Mouse (Mus musculus) kidney, postnatal 0 days (tissue): ENCODE measurements around the gene Szt2. TPM values are rescaled to one million over a fixed set of nuclear protein-coding genes. Genes with fewer than 3 reads are reported as not detected.

ENCODE experiments used
- ATAC-seq: fragments of 200-750 bp; cut with Nextera tagmentation; replicated peaks from 2 replicates; pipeline ENCODE4 v1.8.0; 2017; ENCODE audit warnings: low read depth, moderate number of reproducible peaks, moderate TSS enrichment, moderate library complexity; ENCODE audit not compliant: low FRiP score
- DNase-seq: peaks from one replicate; pipeline ENCODE4 v3.0.0-alpha.2; 2016; ENCODE audit warnings: low spot score
- H3K27ac ChIP-seq: fragments of 300-500 bp; sonication (generic); 2 replicates; pipeline ENCODE4 v1.5.1; 2014; ENCODE audit warnings: mild to moderate bottlenecking
- H3K27me3 ChIP-seq: fragments of 300-500 bp; sonication (generic); 2 replicates; pipeline ENCODE4 v1.6.1; 2014; ENCODE audit warnings: low read length, mixed read lengths; ENCODE audit not compliant: insufficient read depth
- H3K36me3 ChIP-seq: fragments of 300-500 bp; sonication (generic); 2 replicates; pipeline ENCODE4 v1.6.1; 2014; ENCODE audit warnings: low read length, mixed read lengths; ENCODE audit not compliant: insufficient read depth
- H3K4me1 ChIP-seq: fragments of 300-500 bp; sonication (generic); replicated peaks from 2 replicates; pipeline ENCODE4 v1.6.1; 2014; ENCODE audit warnings: antibody characterized with exemption, low read length, mixed read lengths; ENCODE audit not compliant: insufficient read depth
- H3K4me2 ChIP-seq: fragments of 300-500 bp; sonication (generic); 2 replicates; pipeline ENCODE4 v1.6.1; 2014; ENCODE audit warnings: mild to moderate bottlenecking, low read length, moderate library complexity, mixed read lengths
- H3K4me3 ChIP-seq: fragments of 300-500 bp; sonication (generic); replicated peaks from 2 replicates; pipeline ENCODE4 v1.5.1; 2014; ENCODE audit warnings: low read depth, low read length
- H3K9ac ChIP-seq: fragments of 300-500 bp; sonication (generic); 2 replicates; pipeline ENCODE4 v1.6.1; 2014; ENCODE audit warnings: low read depth, low read length
- H3K9me3 ChIP-seq: fragments of 300-500 bp; sonication (generic); replicated peaks from 2 replicates; pipeline ENCODE4 v1.6.1; 2016; ENCODE audit warnings: low read length, inconsistent platforms, mixed read lengths
- CTCF ChIP-seq: IDR thresholded peaks from 2 replicates; pipeline ENCODE4 v1.5.1; 2016; ENCODE audit warnings: antibody characterized with exemption, low read depth, mild to moderate bottlenecking, moderate library complexity
- WGBS: fragments of 180-500 bp; shearing (Covaris S2); extraction: QIAGEN DNeasy Blood & Tissue Kit; methylation state at CpG from one replicate; pipeline ENCODE4 v1.1.7; 2014; 5-methylcytosine and 5-hydroxymethylcytosine counted together
- polyA plus RNA-seq: library from polyadenylated mRNA; unstranded; fragments of >200 nt; fragmentation: Nextera tagmentation; extraction: Ambion mirVana; gene quantifications from 2 replicates; pipeline ENCODE4 v1.2.1, GENCODE M21; 2015

Gene Szt2
- polyA plus RNA-seq, 1 experiment from 2014 or later, result 3.3 TPM

DNA sequence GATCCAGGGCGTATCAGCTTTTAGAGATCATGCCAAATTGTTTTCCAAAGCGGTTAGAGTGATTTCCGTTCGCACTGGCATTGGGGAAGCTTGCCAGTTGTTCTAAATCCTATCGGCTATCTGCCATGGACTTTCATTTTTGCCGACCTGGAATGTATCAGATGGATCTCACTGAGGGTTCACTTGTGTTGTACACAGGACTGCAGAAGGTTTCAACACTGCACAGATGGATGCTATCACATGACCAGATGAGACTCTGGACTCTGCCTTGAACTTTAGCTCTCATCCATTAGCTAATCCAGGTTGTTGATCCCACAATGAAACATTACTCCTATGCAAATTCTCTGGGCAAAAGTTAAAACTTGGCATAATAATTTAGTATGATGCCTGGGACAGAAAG lies 52.3 kb downstream of the Szt2 start:
- WGBS, result 77% methylated on average over 6 of the region's 6 CpGs
- Histone ChIP-seq H3K36me3 (no peaks in the 10 kb centered on the region), H3K9ac (no peak overlapping the region), H3K4me1 (peaks cover 10% of the 10 kb centered on the region; the same call in 1 of the 2 replicates), H3K27ac (no peak overlapping the region), H3K4me2 (no peak overlapping the region), H3K27me3 (no peaks in the 10 kb centered on the region), H3K9me3 (no peaks in the 10 kb centered on the region), H3K4me3 (no peak overlapping the region)
- DNase-seq (no peak), ATAC-seq (peak; percentile 75)
- TF ChIP-seq CTCF, result no peak

DNA sequence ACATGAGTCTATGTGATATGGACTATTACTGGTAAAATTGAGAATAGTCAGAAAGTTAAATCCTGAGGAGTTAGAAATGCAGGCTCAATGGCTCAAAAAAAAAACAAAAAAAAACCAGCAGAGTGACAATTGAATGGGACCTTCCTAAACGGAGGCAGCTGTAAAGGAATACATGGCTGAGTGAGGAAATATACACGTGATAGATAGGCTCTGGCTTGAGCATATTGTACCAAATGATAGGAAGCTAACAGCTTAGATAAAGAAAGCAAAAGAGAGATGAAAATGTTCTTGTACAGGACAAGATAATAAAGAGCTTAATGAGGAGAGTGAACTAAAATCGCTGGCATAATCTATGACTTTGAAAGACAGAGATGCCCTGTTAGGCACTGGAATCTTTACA lies 54.8 kb downstream of the Szt2 start:
- 67% methylated on average over 3 of the region's 3 CpGs for WGBS
- H3K4me2 ChIP-seq, result no peak overlapping the region
- H3K36me3 ChIP-seq, result no peaks in the 10 kb centered on the region
- no peaks in the 10 kb centered on the region for H3K27me3 ChIP-seq
- DNase-seq (no peak), ATAC-seq (no peak)
- no peaks in the 10 kb centered on the region for H3K9me3 ChIP-seq
- no peak for TF ChIP-seq CTCF
- no peak overlapping the region for H3K9ac ChIP-seq
- no peak overlapping the region for H3K4me3 ChIP-seq
- no peak overlapping the region for H3K27ac ChIP-seq
- H3K4me1 ChIP-seq, result no peaks in the 10 kb centered on the region; the same call in 1 of the 2 replicates

DNA sequence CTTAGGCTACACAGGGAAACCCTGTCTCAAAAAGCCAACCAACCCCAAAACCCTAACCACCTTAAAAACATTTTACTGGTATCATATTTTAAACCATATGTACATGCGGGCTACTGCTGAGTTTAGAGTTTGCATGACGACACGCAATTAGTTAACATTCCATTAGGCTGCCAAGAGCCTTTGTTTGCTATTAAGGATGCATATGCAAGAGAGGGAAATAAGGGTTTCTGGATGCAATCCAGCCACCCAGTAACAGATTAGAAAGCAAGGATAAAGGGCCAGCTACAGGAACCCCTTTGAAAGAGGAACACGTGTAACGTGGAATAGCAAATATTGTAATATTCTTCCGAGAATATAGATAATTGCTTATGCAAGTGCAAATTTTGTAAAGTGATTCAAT lies 55.4 kb downstream of the Szt2 start:
- no peaks in the 10 kb centered on the region for H3K9me3 ChIP-seq
- ATAC-seq (no peak), DNase-seq (no peak)
- no peak overlapping the region for H3K27ac ChIP-seq
- H3K36me3 ChIP-seq, result no peaks in the 10 kb centered on the region
- no peaks in the 10 kb centered on the region for H3K4me1 ChIP-seq
- H3K4me3 ChIP-seq, result no peak overlapping the region
- TF ChIP-seq CTCF, result no peak
- H3K4me2 ChIP-seq, result no peak overlapping the region
- WGBS, result 86% methylated on average over 6 of the region's 6 CpGs
- no peaks in the 10 kb centered on the region for H3K27me3 ChIP-seq
- no peak overlapping the region for H3K9ac ChIP-seq

DNA sequence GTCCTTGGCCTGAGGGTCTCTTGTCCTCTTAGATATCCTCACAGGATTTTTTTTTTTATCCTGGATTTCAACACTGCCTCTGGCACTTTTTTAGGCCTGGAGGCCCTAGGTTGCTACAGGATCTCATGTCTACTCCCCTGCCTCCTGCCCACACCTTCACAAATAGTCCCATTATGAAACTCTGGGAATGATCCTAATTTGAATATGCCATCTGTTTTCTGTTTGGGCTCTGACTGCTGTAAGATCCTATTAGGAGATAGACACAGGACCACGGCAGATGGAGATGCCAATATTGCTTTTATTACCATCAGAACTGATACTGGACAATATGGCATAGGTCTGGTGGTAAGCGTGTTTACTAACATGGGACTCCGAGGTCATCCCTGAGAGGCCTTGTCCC lies 57.2 kb downstream of the Szt2 start:
- no peak overlapping the region for H3K4me2 ChIP-seq
- no peak for TF ChIP-seq CTCF
- DNase-seq (no peak), ATAC-seq (no peak)
- no peaks in the 10 kb centered on the region for H3K36me3 ChIP-seq
- no peaks in the 10 kb centered on the region for H3K27me3 ChIP-seq
- no peak overlapping the region for H3K9ac ChIP-seq
- H3K27ac ChIP-seq, result no peak overlapping the region
- WGBS, result 87% methylated on average over 3 of the region's 3 CpGs
- H3K9me3 ChIP-seq, result no peaks in the 10 kb centered on the region
- no peaks in the 10 kb centered on the region for H3K4me1 ChIP-seq
- no peak overlapping the region for H3K4me3 ChIP-seq

DNA sequence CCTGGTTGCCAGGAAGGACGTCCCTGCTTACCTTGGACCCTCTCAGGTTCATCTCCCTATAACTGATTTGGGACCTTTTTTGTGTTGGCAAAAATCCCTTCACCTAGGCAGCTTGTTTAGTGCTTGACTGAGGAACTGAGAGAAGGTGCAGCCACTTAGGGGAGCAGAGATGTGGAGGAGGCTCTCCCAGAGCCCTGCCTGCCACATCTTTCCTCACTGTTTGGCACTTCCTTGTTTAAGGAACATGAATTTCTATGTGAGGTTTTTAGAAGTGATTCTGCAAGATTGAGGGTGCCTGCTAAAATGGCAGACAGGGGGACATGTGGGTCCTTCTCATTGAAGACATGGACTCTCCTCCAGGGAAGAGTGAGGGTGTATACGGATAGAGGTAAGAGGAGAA lies 58.2 kb downstream of the Szt2 start:
- Histone ChIP-seq H3K9me3 (no peaks in the 10 kb centered on the region), H3K9ac (no peak overlapping the region), H3K4me1 (no peaks in the 10 kb centered on the region), H3K4me3 (no peak overlapping the region), H3K4me2 (no peak overlapping the region), H3K27me3 (no peaks in the 10 kb centered on the region), H3K27ac (no peak overlapping the region), H3K36me3 (no peaks in the 10 kb centered on the region)
- DNase-seq (no peak), ATAC-seq (no peak)
- no peak for TF ChIP-seq CTCF
- WGBS, result 76% methylated on average over 2 of the region's 2 CpGs

DNA sequence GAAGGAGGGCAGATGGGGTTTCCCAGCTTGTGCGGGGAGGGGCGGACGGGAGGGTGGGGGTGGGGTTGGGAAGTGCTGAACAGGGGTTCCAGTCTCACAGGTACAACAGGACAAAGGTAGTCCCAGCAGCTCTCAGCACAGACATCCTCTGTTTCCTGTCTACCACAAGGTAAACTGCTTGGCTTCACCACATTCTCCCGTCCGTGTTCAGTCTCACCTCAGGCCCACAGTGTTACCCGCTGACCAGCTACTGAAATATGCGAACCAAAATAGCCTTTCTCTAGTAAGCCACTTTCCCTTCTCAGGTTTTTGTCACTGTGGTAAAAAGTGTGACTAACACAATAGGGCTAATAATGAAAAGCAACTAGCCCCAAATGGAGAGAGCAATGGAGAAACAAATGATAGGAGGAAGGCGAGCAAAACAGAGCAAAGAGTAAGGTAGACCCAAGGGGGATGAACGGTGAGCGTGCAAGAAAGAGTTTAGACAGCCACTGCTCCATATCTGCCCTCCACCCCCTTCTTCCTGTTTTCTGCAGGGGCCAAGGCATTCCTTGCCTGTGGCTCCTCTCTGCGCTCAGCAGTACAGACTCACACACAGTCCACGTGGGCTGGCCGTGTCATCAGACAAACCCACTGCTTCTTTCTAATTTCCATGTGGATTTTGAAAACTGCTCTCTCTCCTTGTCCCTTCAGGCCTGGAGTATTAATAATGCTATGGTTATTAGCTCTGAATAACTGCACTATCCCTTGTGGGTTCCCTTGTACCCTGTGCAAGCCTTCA lies 61.4 kb downstream of the Szt2 start:
- no peak overlapping the region for H3K9ac ChIP-seq
- WGBS, result 54% methylated on average over 13 of the region's 13 CpGs
- no peak for ATAC-seq

DNA sequence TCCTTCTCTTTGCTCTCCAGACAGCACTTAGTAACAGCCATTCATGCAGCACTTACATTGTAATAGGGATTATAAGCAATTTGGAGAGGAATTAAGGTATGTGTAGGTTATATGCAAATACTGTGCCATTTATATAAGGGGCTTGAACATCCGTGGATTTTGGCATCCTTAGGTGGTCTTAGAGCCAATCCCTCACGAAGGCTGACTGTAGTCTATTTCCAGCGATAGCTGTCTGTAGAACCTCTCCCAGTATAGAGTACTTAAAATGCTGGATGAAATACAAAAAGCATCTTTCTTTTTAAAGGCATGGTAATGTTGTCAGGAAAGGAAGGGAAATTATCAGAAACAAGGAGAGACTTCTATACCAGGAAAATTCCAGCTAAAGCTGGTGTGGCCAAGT lies 67.6 kb downstream of the Szt2 start:
- no peak overlapping the region for H3K4me3 ChIP-seq
- H3K9ac ChIP-seq, result no peak overlapping the region
- no peaks in the 10 kb centered on the region for H3K27me3 ChIP-seq
- no peaks in the 10 kb centered on the region for H3K36me3 ChIP-seq
- no peak for ATAC-seq
- no peaks in the 10 kb centered on the region for H3K4me1 ChIP-seq
- H3K4me2 ChIP-seq, result no peak overlapping the region
- no peak for DNase-seq
- no peaks in the 10 kb centered on the region for H3K9me3 ChIP-seq
- 88% methylated on average over 3 of the region's 3 CpGs for WGBS
- no peak for TF ChIP-seq CTCF
- H3K27ac ChIP-seq, result no peak overlapping the region

More for the DNA sequence above, 61.4 kb downstream of the Szt2 start:
- H3K4me1 ChIP-seq, result no peaks in the 10 kb centered on the region
- no peak overlapping the region for H3K27ac ChIP-seq
- H3K9me3 ChIP-seq, result no peaks in the 10 kb centered on the region
- H3K4me2 ChIP-seq, result no peak overlapping the region
- no peaks in the 10 kb centered on the region for H3K27me3 ChIP-seq
- DNase-seq, result no peak
- no peak for TF ChIP-seq CTCF
- H3K4me3 ChIP-seq, result no peak overlapping the region
- H3K36me3 ChIP-seq, result no peaks in the 10 kb centered on the region
